Mouse (Mus musculus): ENCODE results near the gene Gabrg2.

Gene Gabrg2

DNA sequence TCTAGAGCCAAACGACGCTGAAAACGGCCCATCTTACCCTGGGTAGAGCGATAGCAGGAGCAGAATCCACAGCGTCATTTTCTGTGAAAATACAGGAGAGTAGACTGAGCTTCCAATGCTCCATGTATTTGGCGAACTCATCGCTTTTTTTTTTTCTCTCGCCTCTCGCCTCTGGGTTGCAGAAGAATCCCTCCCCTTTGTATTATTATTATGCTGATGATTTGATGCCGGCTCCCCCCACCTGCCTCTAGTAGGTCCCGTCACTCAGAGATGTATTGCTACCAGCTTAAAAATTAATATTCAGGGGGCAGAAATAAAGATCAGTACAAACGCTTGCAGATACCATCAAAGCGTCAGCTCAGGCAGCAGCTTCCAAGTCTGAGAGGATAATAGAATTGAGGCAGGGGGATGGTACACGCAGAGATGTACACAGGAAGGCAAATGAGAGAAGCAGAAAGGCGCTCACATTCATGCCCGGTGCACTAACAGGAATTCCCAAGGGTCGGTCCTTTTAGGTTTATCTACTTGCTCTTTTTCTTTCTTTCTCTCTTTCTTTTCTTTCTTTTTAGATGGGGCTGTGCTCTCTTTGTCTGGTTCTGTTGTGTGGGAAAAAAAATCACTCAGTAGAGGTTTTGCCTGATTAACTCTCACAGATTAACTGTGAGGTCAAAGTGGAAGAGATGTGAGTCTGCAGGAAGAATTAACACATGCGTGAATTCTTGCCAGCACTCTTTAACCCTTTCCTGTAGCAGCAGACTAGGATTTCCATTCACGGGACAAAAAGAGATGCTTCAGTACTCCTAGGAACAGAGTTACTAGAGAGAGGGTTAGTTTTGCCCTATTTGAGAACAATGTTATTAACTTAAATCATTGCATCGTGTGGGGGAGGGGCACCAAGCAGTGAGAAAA is at the start of gene Gabrg2:
Gabrg2 (minus strand) TSS at position 668 of the 909 bp plus-strand sequence.
- DNase-seq: no peak

DNA sequence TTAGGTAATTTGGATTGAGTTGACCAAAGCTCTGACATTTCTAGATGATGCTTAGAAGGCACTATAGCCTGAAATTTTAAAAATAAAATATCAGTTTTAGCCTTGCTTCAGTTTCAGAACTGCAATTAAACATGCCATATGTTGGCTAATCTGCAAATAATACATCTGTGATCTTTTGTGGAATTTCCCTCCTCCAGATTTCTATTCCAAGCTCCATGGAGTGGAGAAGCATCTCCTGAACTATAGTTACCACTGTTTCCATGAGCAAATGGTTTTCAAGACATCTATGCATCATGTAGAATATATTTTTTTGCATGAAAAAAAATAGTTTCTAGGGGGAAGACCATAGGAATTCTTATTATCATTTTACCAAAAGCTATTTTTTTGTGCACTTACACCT is 47.5 kb upstream of the Gabrg2 start:
- no peak for DNase-seq

DNA sequence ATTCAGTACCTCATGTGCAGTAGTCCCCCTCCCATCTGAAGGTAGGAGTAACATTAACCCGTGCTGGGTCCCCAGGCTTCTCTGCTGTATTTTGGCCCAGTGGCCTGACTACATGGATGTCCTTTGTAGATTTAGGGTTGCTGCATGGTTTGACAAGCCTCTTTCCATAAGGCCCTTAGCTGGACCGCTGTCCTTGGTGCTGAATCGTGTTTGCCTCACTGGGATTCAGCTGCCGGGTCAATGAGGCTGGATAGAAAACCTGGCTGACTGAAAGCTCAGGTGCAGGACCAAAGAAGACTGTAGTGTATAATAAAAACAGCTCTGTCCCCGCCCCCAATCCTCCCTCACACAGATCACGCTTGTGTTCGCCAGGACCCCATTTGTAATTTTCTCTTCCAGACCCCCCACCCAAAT is 1.2 kb downstream of the Gabrg2 start:
- DNase-seq: peak; percentile 2 to 54

DNA sequence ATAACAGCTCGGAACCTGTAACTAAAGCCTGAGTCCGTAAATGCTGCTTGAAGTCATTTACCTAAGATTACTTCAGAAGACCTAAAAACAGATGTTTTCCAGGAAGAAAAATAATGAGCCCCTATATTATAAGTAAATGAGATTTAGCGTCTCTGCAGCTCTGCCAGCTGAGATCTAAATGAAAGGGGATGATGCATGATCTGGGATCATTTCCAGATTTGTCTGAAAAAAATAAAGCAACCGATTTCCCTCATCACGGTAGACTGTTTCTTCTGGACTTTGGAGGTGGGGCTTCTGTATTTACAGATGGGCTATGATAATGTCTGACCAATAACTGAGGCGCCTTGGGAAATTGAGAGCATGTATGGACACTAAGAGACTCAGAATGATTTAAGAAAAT is 20.5 kb downstream of the Gabrg2 start:
- no peak for DNase-seq

DNA sequence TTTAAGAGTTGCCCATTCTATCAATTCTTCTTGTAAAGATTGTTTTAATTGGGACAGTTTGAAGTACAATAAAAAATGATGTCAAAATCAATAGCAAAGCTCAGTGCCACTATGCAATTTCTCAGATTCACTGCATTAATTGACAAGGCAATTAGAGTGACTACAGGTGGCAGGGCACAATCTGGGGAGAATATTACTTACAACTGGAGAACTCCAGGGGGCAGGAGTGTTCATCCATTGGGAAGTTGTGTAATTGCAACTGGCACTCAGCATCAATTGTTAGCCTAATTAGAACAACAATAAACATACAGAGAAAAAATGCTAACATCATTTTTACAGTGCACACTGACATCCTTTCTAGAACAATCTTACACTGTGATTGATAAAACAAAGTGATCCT is 32.1 kb downstream of the Gabrg2 start:
- DNase-seq: no peak

DNA sequence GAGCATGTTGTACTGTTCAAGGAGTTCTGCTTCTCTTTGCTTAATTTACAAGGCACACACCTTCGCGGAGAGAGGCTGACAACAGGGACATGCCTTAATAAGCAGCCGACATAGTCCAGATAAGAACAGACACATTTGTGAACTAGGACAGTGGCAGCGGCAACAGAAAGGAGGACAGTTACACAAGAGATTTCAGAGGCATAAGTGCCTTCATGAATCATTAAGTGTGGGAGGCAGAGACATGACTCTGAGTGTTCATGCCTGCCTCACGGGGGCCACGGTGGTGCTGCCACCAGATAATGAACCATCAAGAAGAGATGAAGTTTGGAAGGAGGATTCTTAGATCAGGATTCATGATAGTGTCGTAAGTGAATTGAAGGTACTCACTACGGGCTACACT is 38.0 kb downstream of the Gabrg2 start:
- DNase-seq: no peak

DNA sequence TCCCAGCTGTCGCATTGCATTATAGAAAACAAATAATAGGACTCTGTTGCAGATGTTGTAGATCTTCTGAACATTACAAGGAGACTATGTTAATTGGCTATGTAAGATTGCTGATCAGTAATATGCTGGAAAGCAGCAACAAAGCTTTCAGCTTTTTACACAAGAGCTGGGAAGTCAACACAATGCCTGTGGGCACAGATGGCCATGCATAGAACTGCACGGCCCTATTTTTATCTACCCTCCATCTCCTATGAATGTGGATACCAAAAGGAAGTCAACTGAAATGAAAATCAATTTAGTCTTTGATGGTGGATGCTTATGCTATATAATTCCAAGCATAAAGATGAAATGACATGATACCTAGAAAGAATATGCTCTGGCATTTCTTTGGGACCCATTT is 47.1 kb downstream of the Gabrg2 start:
- no peak for DNase-seq

DNA sequence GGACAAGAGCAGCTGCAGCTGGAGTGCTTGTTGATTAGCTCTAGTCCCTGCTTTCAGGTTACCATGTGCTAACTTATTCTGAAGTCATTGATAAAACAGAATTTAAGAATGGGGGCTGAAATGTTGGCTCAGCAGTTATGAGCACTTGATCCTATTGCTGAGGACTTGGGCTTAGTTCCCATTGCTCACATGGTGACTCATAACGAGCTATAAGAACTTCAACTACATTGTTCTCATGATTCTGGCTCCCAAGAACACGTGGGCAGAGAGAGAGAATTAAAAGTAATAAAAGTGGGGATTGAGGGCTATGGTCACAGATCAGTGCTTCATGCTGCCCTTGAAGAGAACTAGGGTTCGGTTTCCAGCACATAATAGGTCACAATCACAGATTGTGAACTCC is 48.8 kb downstream of the Gabrg2 start:
- DNase-seq: no peak

DNA sequence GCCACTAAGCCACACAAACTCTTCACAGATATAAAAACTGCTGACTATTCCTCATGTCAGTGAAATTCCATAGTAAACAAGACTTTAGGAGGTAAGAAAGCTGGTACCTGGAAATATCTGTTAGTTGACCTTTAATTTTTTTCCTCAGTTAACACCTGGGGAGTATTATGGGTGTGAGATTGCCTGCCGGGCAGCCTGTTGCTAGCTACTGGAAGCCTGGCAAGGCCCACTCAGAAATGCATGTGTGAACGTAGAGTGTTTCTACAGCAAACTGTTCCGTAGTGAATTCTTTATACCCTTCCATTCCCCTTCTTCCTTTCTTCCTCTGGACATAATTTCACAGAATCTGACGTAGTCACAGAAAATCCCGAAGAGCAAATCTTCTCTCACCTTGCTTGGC is 55.2 kb downstream of the Gabrg2 start:
- DNase-seq: no peak

DNA sequence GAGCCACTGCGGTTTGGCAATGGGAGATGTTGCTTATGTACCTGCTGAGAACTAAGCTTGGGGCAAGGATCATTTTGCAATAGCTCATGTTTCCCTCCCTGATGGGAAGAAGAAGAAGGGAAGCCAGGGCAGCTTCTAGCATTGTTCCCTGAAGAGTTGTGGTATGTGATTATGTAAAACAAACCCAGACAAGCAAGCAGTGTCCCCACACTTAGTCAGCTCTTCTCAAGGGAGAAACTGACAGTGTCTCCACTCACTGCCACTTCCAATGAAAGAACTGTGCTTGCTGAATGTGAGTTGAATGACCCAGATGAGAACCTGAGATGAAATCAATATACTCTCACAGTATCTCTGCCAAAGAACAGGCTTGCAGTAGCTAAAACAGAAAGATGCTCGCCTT is 62.7 kb downstream of the Gabrg2 start:
- no peak for DNase-seq

DNA sequence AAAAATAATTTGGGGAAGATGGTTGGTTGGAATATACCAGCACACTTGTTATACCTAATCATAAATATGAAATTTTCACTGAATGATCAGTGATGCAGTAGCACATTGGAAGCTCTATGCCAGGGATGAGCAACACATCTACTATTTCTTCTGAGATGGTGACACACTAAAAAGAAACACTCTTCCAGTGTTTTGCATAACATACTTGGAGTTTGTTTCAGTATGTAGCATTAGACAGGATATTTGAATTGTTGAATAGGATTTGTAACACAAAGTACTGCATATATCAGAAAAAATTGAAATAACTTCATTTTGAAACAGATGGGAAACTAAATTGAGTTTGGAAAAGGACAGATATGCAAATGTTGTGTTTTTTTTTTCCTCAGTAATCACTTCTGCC is 81.8 kb downstream of the Gabrg2 start:
- no peak for DNase-seq

DNA sequence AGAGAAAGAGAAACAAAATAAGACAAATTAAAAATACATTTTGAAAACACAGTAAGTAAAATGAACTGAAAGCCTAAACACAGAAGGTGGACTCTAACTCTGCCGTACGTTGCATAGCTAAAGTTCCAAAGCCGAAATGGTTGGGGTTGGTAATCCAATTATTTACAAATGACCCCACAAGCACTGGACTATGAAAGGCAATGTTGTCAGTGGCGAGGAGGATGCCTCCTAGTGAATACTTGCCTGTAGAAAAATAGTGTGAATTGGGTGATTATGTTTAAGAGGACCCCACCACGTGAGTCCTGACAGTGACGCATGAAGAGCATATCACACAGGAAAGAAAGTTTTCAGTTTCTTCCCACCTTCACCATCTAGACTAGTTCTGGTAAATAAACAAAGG is 86.6 kb downstream of the Gabrg2 start:
- no peak for DNase-seq

DNA sequence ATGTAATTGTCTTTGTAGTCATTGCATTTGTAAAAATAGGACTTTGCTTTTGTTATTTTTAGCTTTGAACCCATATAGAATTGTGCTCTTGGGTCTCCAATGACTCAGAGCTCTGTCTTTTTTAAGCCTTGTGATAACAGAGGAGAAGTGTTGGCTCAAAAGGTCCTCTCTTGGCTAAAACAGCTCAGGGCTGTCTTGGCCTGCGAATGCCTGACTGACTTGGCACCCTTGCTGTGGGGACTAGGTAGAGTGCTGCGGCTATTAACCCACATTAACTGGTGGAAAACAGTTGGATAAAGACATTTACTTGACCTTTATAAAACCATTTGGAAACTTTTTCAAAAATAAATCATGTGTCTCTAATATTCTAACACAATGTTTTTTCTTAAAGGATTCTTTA is 97.0 kb downstream of the Gabrg2 start:
- DNase-seq: no peak
